Mouse (Mus musculus) mature B cell (primary cell): ENCODE data around the gene Rab3b.

Experiments
- in situ Hi-C: fragments of 300-500 bp; cut with MboI; formaldehyde crosslinking; loops from 2 replicates; pipeline ENCODE4 v1.14.3; 2019

The Rab3b gene

DNA sequence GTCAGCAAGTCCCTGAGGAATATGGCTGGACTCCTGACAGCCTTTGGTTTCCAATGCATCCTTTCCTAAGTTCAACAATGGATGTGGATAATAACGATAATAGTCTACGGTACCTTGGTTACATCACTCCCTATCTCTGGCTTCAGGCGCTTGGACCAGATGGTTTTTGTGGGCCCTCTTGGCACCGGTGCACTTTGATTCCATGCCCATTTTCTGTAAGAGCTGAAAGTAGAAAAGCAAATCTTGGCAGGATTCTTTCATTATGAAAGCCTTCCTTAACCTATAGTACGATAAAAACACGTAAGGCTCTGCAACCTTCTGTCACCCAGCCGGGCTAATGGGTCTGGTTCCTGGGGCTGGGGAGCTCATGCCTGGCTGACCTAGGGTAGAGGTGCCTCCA, 70.3 kb downstream of the Rab3b start:
- in situ Hi-C loops = no loop called here

DNA sequence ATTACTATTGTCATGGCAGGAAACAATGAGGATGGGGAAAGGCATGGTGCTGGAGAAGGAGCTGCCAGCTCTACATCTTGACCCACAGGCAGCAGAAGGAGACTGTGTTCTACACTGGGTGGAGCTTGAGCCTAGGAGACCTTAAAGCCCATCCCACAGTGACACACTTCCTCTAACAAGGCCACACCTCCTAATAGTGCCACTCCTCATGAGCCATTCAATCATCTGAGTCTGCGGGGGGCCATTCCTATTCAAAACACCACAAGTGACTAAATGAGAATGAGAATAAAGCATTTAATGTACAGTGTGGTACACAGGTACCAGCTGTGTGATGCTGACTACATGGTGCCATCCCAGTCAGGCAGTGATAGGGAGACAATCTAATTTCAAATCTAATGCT, 71.3 kb downstream of the Rab3b start:
- in situ Hi-C loops = no loop called here

- in situ Hi-C loops = no loop called here
These were observed 72.8 kb downstream of the Rab3b start for GRCm38 (mm10) chr4:108951663-108952062.

DNA sequence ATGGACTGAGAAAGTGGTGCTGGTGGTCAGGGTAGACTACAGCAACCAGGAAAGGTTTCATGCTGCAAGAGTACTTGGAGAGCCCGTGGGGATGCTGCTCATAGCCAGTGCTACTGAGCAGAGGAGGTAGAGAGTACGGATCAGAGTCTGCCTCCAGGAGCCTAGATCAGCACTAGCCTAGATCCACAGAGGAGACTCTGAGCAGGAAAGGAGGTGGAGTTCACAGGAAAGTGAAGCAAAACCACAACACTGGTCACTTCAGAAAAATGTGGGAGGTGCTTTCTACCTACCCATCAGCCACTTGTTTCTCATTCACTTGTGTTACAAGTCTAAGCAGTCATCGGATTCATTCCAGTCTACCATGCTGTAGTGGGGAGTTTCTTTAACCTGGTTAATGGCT, 80.8 kb downstream of the Rab3b start:
- in situ Hi-C loops = no loop called here

DNA sequence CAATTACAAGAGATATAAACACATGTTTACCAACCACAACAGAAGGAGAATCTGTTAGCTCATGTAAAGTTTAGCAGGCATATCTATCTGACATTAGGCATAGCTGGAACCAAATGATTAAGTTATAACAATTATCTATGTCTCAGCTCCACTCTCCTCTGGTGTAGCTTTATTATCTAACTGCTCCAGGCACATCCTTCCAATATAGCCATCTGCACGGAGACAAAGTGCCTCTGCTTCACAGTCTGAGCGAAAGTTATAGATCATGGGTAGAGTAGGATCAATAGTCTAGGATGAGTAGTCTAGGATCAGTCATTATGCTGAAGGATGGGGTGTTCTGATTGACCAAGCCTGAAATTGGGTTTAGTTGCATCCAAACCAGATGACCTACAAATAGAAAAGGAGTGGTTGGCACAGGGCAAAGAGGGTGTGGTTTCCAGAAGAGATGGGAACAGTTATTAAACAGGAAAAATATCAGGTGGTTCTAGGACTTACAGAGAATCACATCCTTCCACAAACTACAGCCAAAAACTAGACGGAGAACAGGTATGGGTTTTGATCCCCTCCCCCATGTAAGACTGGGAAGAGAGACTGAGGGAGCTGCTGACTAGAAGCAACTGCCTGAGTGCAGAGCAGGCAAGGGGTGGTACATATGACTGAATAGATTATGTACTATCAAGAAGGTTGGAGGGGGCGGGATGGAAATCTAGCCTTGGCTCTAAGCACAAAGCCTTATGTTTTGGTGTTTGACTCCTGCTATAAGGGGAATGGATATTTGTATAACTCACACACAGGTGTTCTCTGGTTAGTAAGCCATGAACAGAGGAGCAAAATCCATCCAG, 82.0 kb downstream of the Rab3b start:
- in situ Hi-C loops = no loop called here

DNA sequence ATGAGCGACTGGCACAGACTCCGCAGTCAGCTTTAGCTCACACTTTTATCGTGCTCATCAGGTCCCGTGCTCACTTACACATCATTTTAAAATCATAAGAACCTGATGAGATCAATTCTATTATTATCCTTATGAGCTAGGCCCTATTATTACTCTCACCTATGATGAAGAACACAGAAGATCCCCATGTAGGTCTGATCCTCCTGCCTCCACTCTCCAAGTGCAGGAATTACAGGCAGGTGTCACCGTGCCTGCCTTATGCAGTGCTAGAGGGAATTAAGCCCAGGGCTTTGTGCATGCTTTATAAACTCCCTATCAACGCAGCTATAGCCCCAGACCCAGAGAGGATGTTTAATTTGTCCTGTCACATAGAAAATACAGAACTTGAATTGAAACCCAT, 84.2 kb downstream of the Rab3b start:
- in situ Hi-C loops = no loop called here

DNA sequence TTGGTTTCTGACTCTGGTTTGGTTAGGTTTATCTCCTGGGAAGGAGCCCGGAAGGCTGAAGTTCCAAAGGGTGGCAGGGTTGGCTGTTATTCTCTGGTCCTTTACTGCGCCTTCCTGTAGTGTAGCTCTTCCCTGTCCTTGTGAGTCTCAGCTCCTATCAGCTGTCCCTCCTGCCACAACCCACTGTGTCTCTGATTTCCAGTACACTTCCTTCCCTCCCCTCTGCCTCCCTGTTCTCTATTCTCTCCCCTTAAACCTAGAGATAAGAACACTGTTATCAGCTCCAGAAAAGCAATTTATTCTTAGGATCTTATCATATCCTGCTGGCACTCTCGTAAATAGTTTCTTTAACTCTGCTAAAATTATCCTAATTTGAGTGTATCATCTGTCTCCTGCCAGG, 90.7 kb downstream of the Rab3b start:
- in situ Hi-C loops = no loop called here

DNA sequence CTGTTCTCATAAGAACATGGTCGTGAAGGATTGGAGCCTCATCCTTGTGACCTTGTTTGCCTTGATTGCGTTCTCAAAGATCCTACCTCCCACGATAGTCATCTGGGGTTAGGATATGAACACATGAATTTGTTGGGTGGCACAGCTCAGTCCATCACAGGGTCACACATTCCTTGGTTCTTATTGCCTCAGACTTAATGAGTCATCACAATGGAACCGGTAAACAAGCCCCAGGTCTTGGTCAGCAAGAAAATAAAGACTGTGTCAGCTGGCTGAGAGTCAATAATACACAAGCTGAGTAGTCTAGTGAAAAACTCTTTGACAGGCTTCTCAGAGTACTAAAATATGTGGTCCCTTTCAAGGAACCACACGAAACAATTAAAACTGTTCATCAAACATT, 92.2 kb downstream of the Rab3b start:
- in situ Hi-C loops = no loop called here

DNA sequence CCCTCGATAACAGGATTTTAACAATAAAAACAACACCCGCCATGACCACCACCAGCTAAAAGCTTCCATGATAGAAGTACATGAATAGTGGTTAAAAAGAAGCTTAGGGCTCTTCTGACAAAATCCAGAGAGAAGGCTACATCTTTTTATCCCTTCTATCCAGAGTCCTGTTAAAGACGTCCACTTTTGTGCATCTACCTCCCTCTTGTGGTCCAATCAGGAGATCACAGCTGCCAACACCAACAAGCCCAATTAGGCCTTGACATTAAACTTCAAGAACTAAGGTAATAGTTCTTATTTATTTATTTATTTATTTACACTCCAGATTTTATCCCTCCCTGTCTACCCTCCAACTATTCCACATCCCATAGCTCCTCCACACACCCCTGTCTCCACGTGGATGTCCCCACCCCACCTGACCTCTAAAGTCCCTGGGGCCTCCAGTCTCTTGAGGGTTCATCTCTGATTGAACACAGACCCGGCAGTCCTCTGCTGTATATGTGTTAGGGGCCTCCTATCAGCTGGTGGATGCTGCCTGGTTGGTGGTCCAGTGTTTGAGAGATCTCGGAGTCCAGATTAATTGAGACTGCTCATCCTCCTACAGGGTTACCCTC, 97.7 kb downstream of the Rab3b start:
- in situ Hi-C loops = no loop called here

- in situ Hi-C loops = no loop called here
These were observed 108.1 kb downstream of the Rab3b start for GRCm38 (mm10) chr4:108986833-108987472.

DNA sequence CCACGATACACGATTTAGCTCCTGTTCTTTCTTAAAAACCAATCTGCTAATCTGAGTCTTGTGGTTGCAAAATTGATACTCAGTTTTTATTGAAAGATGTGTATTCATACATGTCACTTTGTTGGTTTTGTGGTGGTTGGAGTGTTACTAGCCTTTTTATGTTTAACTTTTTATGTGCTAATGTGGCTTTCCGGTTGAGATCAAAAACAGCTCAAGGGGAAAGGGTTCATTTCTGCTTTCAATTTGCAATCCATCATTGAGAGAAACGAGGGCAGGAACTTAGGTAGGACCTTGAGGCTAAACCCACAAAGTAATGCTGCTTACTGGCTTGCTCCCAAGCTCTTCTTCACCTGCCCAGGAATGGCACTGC, 108.6 kb downstream of the Rab3b start:
- in situ Hi-C loops = no loop called here

GRCm38 (mm10) chr4:108989430-108989829, 110.6 kb downstream of the Rab3b start:
- in situ Hi-C loops = no loop called here

GRCm38 (mm10) chr4:108990032-108990431, 111.2 kb downstream of the Rab3b start:
- in situ Hi-C loops = no loop called here

DNA sequence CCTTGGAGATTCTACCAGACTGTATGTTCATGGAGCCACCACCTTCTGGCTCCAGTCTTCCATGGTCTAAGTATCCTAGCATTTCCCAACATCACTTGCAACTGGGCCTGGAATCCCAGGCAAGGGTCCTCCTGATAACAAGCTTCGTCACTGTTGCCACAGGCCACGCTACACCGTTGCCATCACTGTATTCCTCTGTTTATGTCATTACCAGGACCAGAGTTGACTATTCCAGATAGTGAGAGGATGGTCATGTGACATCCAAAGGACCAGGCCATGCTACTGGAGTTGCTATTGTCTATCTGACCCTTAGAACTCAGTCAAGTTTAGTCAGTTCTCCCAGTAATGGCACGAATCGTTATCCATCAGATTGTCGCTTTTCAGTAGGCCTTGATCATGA, 111.7 kb downstream of the Rab3b start:
- in situ Hi-C loops = no loop called here

DNA sequence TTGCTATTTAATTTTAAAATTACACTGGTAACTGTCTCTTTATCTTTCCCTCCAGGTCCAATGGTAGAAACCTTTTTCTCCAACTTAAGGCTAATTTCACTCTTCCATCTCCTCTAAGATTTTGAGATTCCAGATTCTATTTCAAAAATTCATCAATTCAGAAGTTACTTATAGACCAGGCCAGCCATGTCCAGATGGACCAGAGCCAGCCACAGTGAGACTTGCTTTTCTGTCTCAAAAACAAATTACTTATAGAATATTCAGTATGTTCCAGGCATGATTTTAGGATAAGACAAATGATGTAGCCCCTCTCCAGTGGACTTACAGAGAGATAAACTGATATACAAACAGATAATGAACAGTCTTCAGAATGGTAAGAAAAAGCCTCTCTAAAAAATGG, 112.9 kb downstream of the Rab3b start:
- in situ Hi-C loops = no loop called here
